Mouse (Mus musculus) small intestine, adult 2 months (tissue): ENCODE measurements around the gene Vmn1r125. TPM values are rescaled to one million over a fixed set of nuclear protein-coding genes. Genes with fewer than 3 reads are reported as not detected.
"Not testable (repeated sequence)": the region's sequence is repeated elsewhere in the genome, so short reads cannot be mapped to it uniquely, and the experiment has no call there.

Experiments
- H3K27ac ChIP-seq: fragments of 200-500 bp; 2 replicates; pipeline ENCODE4 v1.5.1; 2012; ENCODE audit warnings: low read depth, low read length, control low read depth, inconsistent platforms; ENCODE audit not compliant: insufficient read depth
- H3K27me3 ChIP-seq: fragments of 200-500 bp; 2 replicates; pipeline ENCODE4 v1.6.1; 2012; ENCODE audit warnings: mild to moderate bottlenecking, moderate library complexity, low read length, inconsistent platforms; ENCODE audit not compliant: control insufficient read depth, insufficient read depth
- H3K36me3 ChIP-seq: fragments of 200-500 bp; 2 replicates; pipeline ENCODE4 v1.6.1; 2012; ENCODE audit warnings: mild to moderate bottlenecking, low read length, control low read depth, inconsistent platforms; ENCODE audit not compliant: control insufficient read depth, insufficient read depth
- H3K4me1 ChIP-seq: fragments of 200-500 bp; 2 replicates; pipeline ENCODE4 v1.6.1; 2012; ENCODE audit warnings: low read length, inconsistent platforms, mixed read lengths; ENCODE audit not compliant: control insufficient read depth, insufficient read depth, insufficient read length
- H3K4me3 ChIP-seq: fragments of 200-500 bp; 2 replicates; pipeline ENCODE4 v1.5.1; 2012; ENCODE audit warnings: low read depth, mild to moderate bottlenecking, control low read depth, inconsistent platforms, low read length, moderate library complexity
- WGBS: fragments of 180-500 bp; shearing (Covaris S2); methylation state at CpG from one replicate; pipeline ENCODE4 v1.1.7; 2018; 5-methylcytosine and 5-hydroxymethylcytosine counted together
- polyA plus RNA-seq: library from polyadenylated mRNA; depleted of rRNA; stranded (reverse); fragments of >200 nt; gene quantifications from 2 replicates; pipeline ENCODE4 v1.2.3, GENCODE M21; 2012; rRNA removed

The Vmn1r125 gene
- not detected in 2 replicates for polyA plus RNA-seq

- not testable (repeated sequence) for H3K27ac ChIP-seq, H3K36me3 ChIP-seq, H3K4me3 ChIP-seq, H3K4me1 ChIP-seq, H3K27me3 ChIP-seq
- WGBS: 55% methylated on average over 3 of the region's 3 CpGs
These were observed at the start of gene Vmn1r125 for GRCm38 (mm10) chr7:21271879-21272278. Gene Vmn1r125, plus strand, starts transcription at chr7:21272179.

DNA sequence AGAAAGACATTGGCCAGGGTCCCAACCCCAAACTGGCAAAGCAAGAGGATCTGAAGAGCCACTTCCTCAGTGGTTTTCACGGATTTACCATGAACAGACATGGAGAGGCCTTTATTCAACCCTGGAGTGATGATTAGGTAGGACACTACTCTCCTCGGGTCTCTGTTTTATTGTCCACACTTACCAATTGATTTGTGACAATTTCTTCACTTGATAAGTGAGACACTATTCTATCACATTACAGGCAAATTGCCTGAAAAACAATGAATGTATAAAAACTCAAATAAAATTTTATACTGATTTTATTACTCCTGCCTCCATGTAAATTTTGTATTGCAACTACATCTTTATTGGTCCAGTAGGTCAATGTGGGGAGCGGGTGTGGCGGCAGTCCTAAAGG lies 11.5 kb upstream of the Vmn1r125 start, which contains the start of gene Vmn1r124:
Vmn1r124 (minus strand) TSS at position 101 of the 400 bp plus-strand sequence.
- WGBS: 70% methylated on average over 4 of the region's 4 CpGs
- not testable (repeated sequence) for H3K27ac ChIP-seq, H3K4me3 ChIP-seq, H3K36me3 ChIP-seq, H3K27me3 ChIP-seq, H3K4me1 ChIP-seq

DNA sequence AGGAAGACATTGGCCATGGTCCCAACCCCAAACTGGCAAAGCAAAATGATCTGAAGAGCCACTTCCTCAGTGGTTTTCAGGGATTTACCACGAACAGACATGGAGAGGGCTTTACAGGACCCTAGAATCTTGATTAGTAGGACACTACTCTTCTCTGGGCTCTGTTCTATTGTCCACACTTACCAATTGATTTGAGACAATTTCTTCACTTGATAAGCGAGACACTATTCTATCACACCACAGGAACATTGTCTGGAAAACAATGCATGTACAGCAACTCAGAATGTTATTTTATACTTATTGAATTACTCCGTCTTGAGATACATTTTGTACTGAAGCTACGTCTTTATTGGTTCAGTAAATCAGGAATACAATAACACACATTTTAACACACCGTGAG lies 29.4 kb downstream of the Vmn1r125 start, which contains the start of gene Vmn1r126:
Vmn1r126 (minus strand) TSS at position 101 of the 400 bp plus-strand sequence.
- not testable (repeated sequence) for H3K27me3 ChIP-seq, H3K27ac ChIP-seq, H3K4me3 ChIP-seq, H3K36me3 ChIP-seq, H3K4me1 ChIP-seq
- no CpG with 5 or more reads among the region's 5 CpGs for WGBS

DNA sequence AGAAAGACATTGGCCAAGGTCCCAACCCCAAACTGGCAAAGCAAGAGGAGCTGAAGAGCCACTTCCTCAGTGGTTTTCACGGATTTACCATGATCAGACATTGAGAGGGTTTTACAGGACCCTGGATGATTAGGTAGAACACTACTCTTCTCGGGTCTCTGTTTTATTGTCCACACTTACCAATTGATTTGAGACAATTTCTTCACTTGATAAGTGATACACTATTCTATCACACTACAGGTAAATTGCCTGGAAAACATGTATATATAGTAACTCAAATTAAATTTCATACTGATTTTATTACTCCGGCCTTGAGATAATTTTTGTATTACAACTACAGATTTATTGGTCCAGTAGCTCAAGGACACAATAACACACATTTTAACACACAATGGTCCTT lies 47.8 kb downstream of the Vmn1r125 start, which contains the start of gene Vmn1r127:
Vmn1r127 (minus strand) TSS at position 101 of the 400 bp plus-strand sequence.
- WGBS: no CpG with 5 or more reads among the region's 3 CpGs
- not testable (repeated sequence) for H3K36me3 ChIP-seq, H3K4me3 ChIP-seq, H3K27me3 ChIP-seq, H3K27ac ChIP-seq, H3K4me1 ChIP-seq

Other genes with a start within 250 kb of the Vmn1r125 start
- not detected in 2 replicates for gene Vmn1r120, start 218.4 kb upstream of the Vmn1r125 start, polyA plus RNA-seq
- gene Vmn1r121, start 173.7 kb upstream of the Vmn1r125 start, polyA plus RNA-seq: not detected in 2 replicates
- gene Vmn1r122, start 138.1 kb upstream of the Vmn1r125 start, polyA plus RNA-seq: not detected in 2 replicates
- not detected in 2 replicates for gene Vmn1r123, start 110.0 kb upstream of the Vmn1r125 start, polyA plus RNA-seq
- not detected in 2 replicates for gene Gm5157, start 81.8 kb upstream of the Vmn1r125 start, polyA plus RNA-seq
- gene Vmn1r124, start 11.6 kb upstream of the Vmn1r125 start, polyA plus RNA-seq: not detected in 2 replicates
- not detected in 2 replicates for gene Vmn1r126, start 29.3 kb downstream of the Vmn1r125 start, polyA plus RNA-seq
- gene Vmn1r127, start 47.7 kb downstream of the Vmn1r125 start, polyA plus RNA-seq: not detected in 2 replicates
- gene Vmn1r128, start 77.2 kb downstream of the Vmn1r125 start, polyA plus RNA-seq: not detected in 2 replicates
- not detected in 2 replicates for gene Vmn1r129, start 89.1 kb downstream of the Vmn1r125 start, polyA plus RNA-seq
- not detected in 2 replicates for gene Gm6882, start 160.6 kb downstream of the Vmn1r125 start, polyA plus RNA-seq
- not detected in 2 replicates for gene Vmn1r130, start 239.6 kb downstream of the Vmn1r125 start, polyA plus RNA-seq